Mouse (Mus musculus): ENCODE measurements at regions not wholly inside any gene's neighbourhood (a gene's known extent, or its start where the extent isn't known, plus 50 kb on each side); places are given as distances from the start of the nearest gene placed in this dataset.

DNA sequence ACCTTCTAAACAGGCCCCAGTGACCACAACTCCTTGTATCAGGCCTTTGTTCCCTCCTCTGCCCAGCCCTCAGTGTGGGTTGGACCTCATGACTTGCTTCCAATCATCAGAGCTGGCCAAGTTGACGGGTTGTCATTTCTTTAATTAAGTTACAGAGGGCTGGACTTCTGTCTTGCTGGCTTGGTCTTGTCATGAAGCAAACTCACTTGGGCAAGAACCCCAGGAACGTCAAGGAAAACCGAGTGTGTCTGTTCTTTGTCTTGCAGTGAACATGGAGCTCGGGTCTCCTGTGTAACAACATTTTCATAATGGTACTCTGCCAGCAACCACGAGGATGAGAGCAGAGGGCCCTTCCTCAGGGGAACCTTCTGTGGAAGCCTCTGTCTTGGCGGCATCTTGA is 107.3 kb upstream of the Lrig1 start:
- DNase-seq, result no peak

DNA sequence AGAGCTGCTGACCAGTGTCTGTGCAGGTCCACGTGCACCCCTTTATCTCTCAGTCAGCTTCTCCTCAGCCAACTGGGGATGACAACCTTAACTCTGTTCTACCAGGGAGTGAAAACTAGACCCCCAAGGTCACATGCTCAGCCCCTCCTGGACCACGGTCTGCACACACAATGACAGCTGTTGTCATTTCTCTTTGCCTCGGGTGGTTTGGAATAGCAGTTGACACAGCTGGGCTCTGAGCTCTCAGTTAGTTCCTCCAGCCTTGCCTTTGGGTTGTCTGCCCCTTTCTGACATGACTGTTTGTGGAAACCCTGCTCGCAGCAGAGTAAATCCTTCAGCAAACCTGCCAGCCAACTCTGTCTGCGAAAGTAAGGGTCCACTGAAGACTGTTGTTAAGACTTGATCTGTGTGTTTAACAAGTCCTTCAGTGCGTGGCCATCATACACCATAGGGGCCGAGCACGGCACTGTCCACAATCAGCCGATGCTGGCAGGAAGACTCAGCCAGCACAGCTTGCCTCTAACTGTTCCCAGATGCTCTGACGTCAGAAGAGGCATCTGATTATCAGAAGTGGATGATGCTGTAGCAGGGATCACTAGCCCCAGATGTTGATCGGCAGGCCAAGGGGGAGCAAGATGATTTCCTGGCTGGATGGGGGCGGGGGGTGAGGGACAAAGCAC is 106.7 kb upstream of the Lrig1 start:
- DNase-seq, result no peak

DNA sequence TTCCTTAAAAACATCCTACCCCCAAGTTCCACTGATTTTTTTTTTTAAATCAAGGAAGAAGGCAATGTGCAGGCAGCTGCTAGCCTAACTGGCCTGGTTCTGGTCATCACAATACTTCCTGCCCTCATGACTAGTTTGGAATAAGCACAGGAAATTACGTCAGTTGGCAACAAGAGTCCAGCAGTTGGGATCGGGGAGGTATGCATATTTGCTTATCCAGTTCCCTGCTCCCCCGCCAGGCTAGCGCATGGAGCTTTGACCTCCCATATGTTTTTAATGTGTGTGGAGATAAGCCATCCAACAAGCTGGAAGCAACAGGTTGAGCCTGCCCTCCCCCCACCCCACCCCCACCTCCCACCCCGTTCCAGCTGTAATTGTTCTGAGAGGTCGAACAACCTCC is 105.7 kb upstream of the Lrig1 start:
- DNase-seq, result no peak

DNA sequence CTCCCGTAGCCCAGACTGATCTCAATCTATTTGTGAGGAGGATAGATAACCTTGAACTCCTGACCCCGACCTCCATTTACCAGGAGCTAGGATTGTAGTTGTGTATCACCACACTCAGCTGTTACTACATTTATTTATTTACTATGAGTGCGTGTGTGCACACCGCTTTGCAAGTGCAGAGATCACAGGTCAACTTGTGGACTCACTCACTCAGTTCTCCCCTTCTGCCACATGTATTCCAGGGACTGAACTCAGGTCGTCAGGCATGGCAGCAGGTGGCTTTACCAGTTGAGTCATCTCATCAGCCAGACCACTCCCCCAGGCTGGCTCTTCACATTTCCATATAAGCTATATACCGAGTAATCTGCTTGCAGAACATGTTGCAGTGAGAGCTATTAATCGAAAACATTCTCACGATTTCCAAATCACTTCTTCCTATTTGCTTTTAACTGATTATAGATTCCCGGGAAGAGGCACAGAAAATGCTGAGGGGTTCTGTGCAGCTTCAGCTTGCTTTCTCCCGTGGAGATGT is 104.4 kb upstream of the Lrig1 start:
- no peak for DNase-seq

DNA sequence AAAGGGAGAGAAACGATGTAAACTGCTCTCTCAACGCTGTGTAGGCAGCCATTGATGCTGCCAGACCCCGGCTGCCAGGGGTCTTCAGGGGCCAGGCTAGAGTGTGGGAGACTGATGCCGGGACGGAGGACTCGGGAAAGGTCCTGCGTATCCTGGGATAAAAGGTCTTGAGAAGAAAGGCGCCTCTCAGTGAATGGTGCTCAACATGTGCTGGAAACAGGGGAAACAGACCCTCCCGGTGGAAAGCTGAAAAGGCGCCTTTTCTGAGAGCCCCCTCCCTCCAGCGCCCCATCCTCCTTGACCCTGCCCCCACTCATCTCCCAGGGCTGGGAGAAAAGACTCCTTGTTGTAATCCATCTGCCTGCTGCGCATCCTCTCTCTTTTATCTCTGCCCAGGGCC is 101.1 kb upstream of the Lrig1 start:
- no peak for DNase-seq

DNA sequence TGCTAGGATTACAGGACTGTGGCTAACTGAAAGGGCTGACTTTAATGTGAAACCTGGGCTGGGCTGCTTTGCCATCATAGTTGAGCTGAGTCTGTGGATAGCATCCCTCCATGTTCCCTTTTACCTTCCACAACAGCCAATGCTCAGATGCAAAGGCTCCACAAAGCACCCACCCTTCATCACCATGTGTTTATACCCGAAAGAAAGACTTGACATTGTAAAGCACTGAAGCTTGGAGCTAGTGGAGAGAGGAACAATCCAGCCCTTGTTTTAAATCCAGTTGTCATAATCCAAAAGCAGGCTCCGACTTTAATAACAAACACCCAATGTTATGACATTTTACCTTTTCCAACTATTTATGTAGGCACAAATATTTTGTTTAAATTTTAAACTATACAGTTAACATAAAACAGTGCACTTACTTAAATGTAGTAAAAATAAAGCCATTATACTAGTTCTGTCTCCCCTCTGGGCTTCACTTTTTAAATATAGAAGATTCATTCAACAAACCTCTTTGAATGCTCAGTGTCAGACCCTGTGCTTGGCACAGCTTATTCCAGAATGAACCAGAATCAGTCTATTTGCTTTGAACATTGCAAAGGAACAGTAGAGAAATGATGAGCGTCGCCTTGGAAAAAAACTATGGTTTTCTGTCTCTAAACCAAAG is 98.7 kb upstream of the Lrig1 start:
- no peak for DNase-seq

DNA sequence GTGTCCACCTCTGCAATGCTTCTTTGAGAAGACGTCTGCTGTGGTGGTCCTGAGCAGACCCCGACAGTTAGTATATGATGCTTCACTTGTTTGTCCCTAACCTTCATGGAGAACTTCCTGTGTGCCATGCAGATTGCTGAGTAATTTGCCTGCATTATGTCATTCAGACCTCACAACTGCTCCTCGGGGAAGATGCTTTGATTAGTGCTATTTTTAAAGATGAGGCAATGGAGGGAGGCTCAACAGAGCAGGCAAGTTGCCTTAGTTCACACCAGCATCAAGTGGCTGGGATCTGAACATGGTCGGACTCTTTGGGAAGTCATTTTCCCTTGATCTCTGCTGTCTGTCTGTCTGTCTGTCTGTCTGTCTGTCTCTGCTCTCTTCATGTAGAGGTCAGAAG is 95.5 kb upstream of the Lrig1 start:
- no peak for DNase-seq

DNA sequence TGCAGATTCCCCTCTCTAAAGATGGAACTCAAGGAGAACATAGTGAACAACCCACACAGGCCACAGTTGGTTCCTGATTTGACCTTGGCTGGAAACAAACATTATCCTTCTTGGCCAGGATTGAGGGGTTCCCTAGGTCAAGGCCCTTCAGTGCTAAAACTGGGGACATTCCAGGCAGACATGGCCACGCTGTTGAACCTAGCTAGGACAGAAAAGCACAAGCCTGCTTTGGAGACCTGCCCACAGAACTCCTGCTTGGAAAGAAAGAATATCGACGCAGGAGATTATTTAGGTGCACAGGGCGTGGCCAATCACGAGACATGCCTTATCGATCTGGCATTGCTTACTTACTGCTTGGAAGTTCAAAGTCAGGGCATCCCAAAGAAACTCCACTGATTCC is 93.6 kb upstream of the Lrig1 start:
- DNase-seq, result no peak

DNA sequence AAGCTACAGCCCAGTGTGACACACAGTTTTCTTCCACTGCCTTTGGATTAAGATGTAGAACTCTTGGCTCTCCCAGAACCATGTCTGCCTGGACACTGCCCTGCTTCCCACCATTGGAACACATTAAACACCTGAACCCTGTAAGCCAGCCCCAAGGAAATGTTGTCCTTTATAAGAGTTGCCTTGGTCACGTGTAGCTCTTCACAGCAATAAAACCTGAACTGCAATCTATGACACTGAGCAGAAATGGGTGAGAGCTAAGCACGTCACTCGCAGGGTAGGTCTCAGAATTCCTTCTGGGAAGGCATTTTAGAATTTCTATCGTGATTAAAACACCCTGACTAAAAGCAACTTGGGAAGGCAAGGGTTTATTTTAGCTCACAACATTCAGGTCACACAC is 92.4 kb upstream of the Lrig1 start:
- DNase-seq, result no peak

DNA sequence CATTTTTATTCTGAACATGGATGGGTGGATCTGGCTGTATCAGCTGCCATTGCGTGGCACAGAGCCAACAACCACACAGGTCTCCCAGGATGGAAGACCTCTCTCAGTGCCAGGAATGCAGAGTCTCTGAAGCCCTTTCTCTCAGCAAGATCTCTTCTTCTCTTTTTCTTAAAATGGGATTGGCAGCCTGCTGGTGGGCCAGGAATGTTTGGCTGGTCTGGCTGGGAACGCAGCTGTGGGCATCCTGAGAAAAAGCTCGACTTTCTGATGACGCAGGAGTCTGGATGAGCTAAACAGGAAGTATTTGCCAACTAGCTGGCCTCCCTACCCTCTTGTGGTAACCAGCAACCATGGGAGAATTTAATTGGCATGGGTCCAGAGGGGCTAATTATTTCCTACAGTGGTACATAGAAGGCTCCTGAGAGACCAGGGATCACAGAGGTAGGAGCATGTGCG is 89.4 kb upstream of the Lrig1 start:
- DNase-seq, result no peak

DNA sequence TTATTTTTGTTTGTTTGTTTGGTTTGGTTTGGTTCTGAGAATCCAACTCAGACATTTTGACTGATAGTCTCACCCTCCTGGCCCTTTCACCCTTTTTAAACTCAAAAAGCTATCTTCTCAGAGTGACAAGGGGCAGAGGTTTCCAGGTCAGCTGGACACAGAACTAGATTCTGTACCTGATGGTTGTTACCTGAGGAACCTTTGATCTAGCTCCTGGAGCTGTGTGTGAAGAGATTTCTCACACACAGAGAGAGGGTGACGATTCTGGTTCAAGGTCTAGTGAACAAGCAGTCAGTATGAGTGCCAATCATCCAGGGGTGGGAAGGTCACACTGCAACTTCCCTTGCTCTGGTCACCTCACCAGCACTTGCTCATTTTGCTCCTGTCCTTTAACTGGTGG is 83.5 kb upstream of the Lrig1 start:
- no peak for DNase-seq

DNA sequence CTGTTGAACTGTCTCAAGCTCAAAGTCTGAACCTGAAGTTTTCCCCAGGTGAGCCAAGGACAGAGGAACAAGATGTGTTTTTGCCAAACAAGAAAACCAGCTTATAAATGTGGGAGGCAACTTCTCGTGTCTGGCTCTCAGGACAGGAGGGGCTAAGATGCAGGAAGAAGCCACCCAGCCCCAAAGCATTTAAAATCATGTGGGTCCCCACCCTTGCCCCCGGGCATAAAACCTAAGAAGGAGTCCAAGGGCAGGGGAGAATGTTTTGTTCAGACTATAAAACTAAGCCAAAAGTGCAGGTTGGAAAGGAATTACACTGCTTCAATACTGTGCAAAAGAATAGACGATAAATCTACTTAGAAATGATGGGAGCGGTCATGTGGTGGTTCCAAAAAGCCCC is 80.7 kb upstream of the Lrig1 start:
- DNase-seq, result no peak

DNA sequence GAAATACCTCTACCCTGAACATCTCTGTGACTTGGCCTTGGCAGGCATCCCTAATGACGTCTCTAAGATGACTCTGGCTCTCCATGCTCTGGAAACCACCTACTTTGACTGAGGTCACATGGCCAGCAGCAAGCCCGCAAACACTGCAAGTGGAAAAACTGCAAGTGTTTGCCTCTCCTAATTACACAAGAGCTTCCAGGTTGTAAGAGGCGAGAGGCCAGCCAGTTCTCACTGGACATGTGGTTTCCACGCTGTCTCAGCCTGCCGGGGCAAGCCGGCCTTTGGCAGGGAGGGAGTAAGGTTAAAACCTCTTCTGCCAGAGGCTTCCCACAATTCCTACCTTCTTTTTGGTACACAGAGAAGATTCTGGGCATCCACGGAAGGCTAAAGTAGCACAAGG is 79.9 kb upstream of the Lrig1 start:
- no peak for DNase-seq

DNA sequence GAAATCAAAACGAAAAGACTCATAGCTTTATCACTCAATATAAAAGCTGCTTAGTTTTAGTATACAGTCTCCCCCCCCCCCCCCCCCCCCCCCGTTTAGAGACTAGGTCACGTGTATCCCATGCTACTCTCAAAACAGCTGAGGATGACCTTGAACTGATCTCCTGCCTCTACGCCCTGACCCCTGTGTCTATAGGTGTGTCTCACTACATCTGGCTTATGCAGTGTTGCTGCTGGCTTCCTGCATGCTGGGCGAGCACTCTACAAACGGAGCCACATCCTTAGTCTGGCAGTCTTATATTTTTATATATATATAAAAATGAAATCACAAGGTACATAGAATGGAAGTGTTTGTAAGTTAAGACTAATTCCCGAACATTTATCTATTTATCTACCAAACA is 79.3 kb upstream of the Lrig1 start:
- DNase-seq, result no peak

DNA sequence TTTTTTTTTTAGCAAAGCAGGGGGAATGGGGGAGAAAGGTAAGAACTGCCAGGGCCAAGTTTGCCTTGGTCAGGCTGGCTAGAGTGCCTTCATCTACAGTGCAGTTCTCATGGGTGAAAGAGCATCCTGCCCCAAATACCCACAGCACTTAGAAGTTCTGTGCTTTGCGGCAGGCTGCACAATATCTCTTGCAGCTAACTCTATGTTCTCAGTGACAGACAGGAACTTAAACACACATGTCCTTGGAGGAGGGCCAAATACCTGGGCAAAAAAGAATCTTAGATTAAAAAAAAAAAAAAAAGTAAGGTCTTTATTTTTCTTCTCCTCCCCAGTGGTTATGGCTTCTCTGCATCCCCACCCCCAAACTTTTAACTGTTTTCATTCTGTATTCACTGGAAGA is 78.8 kb upstream of the Lrig1 start:
- no peak for DNase-seq

DNA sequence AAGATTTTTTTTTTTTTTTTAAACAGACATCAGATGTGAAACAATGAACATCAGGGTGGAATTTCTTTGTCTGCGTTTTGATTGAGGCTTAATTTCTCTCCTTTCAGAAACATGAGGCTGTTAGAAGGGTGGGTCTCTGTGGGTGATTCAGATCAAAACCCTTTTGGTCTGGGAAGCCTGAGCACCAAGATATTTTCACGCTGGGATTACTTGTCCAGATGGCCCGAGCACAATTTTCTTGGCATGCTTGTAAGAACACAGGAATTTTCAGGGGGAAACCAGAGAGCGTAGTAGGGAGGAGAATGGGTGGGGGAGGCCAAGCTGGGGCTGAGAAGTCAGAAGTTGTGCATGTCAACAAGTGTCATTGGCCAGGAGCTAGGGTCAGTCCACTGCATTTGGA is 76.6 kb upstream of the Lrig1 start:
- no peak for DNase-seq

DNA sequence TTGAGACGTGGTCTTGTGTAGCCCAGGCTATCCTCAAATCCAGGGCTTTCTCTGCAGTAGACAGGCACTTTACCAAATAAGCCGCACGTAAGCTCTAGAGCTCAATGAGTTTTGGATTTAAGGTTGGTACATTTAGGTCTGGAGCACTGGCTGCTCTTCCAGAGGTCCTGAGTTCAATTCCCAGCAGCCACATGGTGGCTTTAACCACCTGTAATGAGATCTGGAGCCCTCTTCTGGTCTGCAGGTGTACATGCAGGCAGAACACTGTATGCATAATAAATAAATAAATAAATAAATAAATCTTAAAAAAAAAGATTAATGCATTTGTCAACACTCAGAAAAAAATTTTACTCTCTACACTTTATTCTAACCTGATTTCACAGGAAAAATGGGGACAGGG is 74.9 kb upstream of the Lrig1 start:
- no peak for DNase-seq

DNA sequence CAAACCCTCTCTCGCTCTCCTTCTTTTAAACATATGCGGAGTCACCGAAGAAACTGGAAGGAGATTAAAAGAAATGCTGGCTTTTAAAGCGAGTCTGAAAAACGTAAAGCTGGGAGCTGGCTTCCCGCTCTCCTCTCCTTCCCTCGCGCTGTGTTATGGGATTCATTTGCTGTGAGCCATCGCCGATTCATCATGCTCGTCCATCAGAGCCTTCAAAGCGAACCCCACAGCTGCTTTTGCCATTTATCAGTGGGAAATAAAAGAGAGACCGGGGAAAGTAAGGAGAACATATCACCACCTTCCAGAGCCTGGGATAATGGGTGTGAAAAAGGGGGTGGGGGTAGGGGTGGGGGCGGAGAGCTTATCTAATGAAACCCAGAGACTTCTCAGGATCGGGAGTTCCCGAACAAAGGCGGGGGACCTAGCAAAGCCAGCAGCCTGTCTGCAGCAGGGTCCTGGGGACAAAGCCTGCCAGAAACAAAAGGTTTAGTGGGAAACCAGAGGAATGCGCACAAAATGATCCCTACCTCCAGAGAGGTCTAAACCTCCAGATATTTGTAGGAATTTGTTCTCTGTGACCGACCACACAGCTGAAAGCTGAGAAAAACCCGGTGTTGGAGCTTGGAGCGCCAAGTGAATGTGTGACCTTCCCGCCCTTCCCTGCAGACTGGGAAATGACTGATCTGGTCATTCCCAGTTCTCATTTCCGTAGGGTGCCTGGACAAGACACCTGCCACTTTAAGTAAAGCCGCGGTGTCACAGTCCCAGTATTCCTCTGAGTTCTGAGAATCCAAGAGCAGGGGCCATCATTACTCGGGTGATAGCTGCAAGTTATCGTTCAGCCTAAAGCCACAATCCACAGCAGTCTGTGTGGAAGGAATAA is 73.9 kb upstream of the Lrig1 start:
- no peak for DNase-seq

DNA sequence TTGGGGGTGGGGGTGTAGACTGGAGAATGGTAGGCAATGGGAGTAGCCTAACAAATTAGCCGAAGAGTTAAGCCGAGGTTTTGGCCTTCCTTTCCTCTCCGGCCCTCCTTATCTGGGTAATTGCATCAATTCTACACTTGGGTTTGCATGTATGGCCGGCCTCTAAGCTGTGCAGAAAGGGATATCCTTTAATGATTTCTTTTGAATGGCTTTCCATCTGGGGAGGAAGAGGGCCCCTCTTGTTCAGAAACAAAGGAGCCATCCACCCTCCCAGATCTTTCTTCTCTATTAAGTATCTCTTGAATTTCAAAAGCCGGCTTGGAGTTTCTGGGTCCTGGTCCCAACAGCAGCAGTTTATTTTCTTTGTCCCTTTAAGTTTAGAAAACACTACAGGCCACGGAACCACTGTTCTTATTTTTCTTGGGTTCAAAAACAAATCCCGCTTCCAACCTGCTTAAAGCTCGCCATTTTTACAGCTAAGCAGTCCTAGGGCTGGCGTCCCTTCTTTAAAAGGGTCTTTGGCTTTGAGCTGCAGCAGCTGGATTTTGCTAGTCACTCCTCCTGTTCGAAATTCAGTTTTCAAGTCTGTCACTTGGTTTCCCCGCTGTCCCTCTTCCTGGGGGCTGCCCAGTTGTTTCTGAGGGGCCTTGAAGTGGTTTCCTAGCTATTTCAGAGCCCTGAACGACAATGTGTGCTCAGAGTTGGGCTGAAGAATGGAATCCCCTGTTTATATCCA is 73.1 kb upstream of the Lrig1 start:
- no peak for DNase-seq

DNA sequence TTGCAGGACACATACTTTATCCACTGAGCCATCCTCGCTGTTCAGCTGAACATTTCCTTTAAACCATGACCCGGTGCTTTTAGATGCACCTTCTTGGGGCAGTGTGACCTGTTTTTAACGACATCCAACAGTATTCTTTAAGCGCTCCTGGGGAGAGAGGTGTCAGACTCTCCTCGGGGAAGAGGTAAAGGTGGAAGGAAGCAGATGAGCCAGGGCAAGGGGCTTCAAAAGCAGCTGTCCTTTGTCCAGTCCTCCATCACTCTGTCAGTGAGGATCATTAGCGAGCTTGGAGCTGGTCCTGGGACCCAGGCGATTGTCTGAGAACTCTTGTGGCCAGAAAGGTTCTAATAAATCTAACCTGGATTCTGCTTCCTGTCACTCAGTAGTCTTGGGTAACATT is 72.4 kb upstream of the Lrig1 start:
- no peak for DNase-seq

DNA sequence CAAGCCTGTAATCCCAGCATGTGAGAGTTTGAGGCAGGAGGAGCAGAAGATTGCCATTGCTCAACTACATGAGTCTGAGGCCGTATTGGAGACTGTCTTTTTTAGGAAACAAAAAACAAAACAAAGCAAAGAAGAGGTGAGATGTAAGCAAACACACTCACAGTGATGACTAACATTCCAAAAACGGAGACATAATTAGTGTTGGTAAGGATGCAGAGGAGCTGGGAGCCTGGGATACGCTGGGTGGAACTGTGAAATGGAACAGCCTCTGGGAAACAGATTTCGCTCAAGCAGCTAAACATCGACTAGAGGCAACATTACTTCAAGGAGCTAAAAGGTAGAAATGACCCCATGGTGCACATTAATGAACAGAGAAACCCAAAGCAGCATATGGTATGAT is 68.3 kb upstream of the Lrig1 start:
- no peak for DNase-seq

DNA sequence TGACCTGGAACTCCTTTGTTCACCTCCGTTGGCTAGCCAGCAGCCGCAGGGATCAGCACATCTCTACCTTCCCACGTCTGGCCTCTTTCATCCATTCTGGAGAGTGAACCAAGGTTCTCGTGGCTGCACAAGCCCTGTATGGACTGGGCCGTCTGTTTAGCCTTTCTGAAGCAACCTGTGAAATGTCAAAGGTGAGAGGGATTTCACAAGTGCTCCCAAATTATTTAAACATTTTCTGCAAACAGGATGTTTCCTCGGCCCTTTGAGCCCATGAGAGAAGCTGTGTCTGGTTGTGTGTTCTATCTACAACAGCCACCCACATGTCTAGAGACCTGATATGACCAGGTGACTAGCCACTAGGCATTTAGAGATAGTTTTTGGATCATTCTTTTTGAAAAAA is 65.8 kb upstream of the Lrig1 start:
- no peak for DNase-seq

DNA sequence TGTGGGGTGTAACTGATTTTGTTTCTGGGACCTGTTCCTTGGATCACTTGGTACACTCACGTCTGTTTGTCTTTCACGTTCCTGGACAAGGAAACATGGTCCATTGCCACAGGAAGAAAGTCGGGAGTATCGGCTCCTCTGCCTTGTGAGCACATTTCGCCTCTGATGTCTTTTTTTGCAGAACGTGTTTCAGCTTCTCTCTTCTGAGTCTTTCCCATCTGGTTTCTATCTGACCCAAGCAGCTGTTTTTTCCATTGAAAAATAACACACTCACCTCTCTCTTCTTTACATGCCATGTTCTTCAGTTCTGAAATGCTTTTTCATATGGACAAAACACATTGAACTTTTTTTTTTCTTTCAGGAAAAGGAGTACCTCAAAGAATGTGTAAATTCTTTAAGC is 61.4 kb upstream of the Lrig1 start:
- no peak for DNase-seq

All from right cerebral cortex, adult 18-20 months (tissue).